Mouse (Mus musculus): ENCODE measurements around the gene Coro1c. TPM values are rescaled to one million over a fixed set of nuclear protein-coding genes. Genes with fewer than 3 reads are reported as not detected.

Coro1c gene
- total RNA-seq, 2 experiments from 2014 or later, result 26.8 to 30.9 TPM

- no peak for ATAC-seq (replicated peaks; ENCODE audit: low FRiP score, poor library complexity, severe bottlenecking)
Measured at GRCm38 (mm10) chr5:113888186-113888795, 20.3 kb downstream of the Coro1c start.

DNA sequence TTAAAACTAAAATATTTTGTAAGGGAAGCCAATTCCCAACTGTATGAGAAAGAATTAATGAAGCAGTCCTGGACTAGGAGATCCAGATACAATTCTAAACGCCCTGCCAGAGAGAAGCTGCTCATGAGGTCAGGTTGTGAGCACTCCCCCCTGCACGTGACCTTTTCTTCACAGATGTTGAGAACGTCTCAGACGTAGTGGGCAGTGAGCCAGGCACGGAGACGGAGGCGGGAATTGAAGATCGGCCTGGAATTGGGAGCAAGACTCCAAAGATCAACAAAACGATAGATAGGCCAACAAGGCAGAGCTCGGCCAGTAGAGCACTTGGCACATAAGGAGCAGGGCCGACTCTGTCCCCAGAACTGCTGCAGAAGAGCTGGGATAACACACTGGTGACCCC lies 21.4 kb downstream of the Coro1c start:
- no peak for ATAC-seq (replicated peaks; ENCODE audit: low FRiP score, poor library complexity, severe bottlenecking)

GRCm38 (mm10) chr5:113885623-113886022 lies 22.9 kb downstream of the Coro1c start:
- ATAC-seq (replicated peaks; ENCODE audit: low FRiP score, poor library complexity, severe bottlenecking), result no peak

DNA sequence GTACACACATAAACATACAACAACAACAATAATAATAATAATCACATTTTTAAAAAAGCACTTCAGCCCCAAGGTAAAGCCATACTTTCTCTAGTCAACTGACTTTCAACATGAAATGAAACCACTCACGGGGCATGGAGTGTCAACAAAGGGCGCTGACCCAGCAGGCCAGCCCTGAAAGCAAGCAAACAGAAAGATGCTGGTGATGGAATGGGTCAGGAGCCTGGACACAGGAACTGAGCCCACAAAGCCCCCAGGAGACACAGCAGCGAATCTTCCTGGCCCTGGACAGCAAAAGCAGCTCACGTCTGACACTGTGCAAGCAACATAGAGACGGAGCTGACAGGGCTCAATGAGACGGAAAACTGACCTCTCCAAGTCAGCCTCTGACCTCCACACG lies 23.8 kb downstream of the Coro1c start:
- ATAC-seq (replicated peaks; ENCODE audit: low FRiP score, poor library complexity, severe bottlenecking), result no peak

DNA sequence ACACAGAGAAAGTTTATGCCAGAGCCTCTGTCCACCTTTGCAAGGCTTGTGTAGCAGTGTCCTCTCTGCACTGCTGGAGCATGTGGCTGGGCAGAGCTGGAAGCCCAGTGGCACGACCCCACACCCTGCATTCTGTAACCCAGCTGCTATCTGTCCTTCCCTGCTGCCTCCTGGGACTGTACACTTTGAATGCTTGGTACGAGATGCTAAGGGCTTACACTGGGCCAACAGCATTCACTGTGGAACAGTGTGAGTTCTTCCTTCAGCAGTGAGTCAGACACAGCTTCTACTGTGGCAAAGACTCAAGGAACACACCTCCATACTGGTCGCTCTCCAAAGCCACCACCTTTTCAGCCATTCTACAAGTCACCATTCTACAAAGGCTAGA lies 25.2 kb downstream of the Coro1c start:
- ATAC-seq (replicated peaks; ENCODE audit: low FRiP score, poor library complexity, severe bottlenecking), result no peak

GRCm38 (mm10) chr5:113882566-113883383 lies 25.8 kb downstream of the Coro1c start:
- ATAC-seq (replicated peaks; ENCODE audit: low FRiP score, poor library complexity, severe bottlenecking), result no peak

DNA sequence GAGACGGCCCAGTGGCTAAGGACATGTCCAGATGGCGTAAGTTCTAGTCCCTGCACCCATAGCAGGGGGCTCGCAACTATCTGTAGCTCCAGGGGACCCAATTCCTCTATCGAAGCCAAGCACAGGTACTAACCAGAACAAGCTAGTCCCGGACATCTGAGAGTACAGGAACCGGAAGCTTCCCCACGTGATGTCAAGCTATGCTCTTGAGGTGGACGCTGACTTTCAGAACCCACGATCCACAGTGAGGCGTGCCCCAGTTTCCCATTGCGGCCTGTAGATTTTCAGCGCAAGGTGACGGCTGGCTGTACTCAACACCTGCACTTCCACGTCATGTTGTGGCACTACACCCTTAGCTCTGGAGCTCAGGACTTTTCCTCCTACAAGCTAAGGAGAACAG lies 27.4 kb downstream of the Coro1c start:
- ATAC-seq (replicated peaks; ENCODE audit: low FRiP score, poor library complexity, severe bottlenecking), result no peak

DNA sequence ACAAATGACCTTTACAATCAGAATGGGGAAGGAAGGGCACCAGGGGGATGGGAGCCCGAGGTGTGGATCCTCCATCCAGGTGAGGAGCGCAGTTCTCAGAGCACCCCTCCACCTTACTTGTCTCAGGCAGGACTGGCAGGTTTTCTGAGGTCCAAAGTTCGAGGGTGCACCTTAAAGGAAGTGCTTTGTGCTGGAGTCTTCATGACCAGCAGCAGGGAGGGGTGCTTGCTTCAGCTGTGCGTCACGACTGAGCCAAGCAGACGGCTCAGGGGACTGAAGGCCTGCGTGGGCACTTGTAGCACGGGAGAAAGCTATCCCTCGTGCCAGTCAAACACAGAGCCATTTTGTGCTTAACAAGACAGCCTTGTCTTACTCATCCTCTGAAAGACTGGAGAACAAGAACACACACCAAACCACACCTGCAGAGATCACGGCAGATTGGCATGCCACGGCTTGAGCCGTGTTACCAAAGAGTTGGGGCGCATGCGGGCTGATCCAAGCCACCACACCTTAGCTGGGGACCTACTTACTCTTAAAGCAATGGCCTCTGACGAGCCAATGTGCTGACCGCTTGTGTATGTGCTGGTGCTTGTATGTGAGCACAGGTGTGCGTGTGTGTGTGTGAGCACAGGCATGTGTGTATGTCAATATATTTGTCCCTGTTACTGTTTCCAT lies 29.5 kb downstream of the Coro1c start:
- no peak for ATAC-seq (replicated peaks; ENCODE audit: low FRiP score, poor library complexity, severe bottlenecking)

DNA sequence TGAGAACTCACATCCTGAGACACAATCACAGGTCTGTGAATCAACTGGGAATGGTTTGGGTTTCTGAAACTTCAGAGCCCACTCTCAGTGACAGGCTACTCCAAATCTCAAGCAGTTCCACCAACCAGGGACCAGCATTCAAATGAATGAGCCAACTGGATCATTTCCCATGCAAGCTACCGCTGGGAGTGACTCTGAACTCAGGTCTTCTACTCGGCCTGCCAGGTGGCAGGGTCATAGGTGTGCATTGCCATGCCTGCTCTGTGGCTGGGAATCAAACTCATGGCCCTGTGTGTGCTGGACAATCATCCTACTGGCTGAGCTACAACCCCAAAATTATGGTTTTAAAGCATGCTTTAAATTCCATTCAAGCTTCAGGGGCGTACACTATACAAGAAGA lies 31.0 kb downstream of the Coro1c start:
- ATAC-seq (replicated peaks; ENCODE audit: low FRiP score, poor library complexity, severe bottlenecking), result no peak

DNA sequence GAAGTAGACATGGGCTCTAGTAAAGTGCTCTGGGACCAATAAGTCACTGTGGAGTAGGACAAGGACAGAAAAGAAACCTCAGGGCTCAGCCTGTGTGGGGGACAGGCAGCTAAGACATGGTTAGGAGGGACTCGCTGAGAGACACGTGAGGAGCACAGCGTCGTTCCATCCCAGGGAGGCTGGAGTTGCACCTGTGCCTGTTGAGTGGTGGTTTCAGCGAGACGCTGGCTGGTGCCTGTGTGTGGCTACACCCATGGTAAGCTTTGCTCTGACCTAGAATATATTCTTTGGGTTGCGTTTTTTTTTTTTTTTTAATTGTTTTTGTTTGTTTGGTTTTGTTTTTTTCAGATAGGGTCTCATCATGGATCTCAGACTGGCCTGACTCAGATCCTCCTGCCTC lies 32.4 kb downstream of the Coro1c start:
- ATAC-seq (replicated peaks; ENCODE audit: low FRiP score, poor library complexity, severe bottlenecking), result no peak

GRCm38 (mm10) chr5:113875625-113876024 lies 32.9 kb downstream of the Coro1c start:
- no peak for ATAC-seq (replicated peaks; ENCODE audit: low FRiP score, poor library complexity, severe bottlenecking)

DNA sequence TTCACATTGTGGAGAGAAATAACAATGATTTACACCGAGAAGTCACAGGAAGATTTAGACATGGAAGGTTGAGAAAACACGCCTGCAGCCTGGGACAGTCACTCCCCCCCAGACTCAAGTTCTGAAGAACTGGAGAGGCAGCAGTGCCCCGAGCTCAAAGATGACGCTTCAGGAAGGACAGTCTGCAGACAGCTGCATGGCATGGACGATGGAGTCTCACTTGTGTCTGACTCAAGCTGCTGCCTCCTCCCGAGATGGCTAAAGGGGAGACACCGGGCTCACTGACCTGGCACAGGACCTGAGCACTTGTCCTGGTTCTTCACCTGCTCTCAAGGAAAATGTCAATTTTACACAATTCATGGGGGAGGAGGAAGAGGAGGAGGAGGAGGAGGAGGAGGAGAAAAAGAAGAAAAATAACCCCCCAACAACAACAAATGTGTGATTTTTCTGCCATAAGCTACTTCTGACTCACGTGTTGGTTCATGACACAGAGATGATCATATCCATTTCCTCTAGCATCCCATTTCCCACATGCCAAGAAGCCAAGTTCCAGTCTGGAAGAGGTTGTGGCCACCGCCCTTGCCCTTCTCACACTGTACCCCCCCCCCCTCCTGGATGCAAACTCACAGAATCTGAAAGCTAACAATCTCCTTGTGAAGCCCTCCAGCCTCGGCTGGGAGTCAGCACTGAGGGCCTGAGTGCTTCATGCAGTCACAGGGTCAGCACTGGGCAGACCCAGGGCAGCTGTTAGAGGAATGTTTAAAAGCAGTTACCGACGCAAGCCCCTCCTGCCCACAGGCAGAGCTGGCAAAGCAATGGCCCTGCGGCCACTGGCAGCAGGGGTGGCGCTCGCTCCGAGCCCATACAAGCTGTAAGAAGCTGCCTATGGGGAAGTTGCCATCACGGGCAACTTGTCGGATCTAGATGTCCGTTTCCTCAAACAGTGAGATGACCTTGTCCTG lies 34.2 kb downstream of the Coro1c start:
- no peak for ATAC-seq (replicated peaks; ENCODE audit: low FRiP score, poor library complexity, severe bottlenecking)

DNA sequence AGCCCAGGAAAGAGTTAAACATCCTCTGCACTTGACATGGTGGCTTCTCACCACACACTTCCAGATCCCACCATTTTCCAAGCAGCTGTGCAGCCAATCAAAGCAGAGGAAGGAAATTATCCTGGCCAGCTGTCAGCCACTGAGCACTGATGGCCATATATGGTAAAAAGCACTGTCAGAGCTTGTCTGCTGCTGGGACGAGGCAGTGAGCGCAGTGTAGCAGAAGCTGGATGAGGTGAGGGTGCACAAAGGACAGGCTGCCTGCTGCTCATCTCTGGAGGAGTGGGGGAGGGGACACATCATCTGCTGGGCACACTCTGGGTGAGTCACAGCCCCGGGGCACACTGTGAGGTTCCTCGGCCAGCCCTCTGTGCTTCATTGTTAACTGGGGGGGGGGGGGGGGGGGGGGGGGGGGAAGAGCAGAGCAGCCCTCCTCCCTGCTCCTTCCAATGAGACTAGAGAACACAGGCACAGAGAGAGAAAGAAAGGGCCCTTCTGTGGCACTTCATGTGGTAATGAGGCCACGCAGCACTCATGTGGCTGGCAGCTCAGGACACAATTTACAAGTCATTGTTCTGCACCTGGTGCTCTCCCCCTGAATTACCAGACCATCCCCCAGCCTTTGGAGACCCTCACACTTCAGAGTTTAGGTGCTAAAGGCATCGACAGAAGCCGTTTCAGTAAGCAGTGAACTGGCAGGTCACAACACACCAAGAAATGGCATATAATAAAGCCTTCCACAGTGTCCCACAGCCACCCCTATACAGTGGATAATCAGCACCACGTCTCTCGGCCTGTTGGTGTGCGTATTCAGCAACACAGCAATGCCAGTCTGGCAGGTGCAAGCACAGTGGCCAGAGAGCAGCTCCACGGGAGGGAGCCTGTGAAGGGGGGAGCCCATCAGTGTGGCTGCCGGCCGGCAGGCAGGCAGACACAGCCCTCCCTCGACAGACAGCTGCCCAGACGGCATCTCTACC lies 35.3 kb downstream of the Coro1c start:
- no peak for ATAC-seq (replicated peaks; ENCODE audit: low FRiP score, poor library complexity, severe bottlenecking)

DNA sequence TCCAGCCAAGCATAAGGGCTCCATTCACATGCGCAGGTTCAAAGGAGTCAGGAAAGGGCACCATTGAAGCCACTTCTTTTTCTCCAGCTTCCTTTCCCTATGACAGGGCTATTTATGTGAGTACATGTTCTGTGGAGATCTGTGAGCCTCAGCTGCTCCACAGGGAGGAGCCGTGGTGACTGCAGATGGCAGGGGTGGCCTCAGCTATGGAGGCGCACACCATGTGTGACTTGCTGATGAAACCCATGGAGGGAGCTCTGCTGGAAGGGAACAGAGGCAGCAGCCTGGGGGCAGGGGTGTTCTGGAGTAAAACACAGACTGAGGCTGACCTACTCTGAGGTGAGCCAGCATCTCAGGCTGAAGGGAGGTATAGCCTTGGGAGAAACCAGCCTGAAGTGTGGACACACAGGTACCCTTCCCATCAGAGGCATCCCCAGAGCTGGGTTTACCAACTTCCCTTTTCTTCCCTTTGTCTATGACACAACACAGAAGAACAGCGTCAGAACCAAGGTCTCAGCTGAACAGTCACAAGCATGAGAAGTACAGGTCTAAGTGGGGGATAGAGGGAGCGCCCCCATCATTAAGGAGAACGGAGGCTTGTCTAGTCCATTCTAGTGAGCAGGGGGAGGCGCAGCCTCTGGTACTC lies 36.5 kb downstream of the Coro1c start:
- no peak for ATAC-seq (replicated peaks; ENCODE audit: low FRiP score, poor library complexity, severe bottlenecking)

GRCm38 (mm10) chr5:113870393-113871040 lies 38.0 kb downstream of the Coro1c start:
- ATAC-seq (replicated peaks; ENCODE audit: low FRiP score, poor library complexity, severe bottlenecking), result no peak

DNA sequence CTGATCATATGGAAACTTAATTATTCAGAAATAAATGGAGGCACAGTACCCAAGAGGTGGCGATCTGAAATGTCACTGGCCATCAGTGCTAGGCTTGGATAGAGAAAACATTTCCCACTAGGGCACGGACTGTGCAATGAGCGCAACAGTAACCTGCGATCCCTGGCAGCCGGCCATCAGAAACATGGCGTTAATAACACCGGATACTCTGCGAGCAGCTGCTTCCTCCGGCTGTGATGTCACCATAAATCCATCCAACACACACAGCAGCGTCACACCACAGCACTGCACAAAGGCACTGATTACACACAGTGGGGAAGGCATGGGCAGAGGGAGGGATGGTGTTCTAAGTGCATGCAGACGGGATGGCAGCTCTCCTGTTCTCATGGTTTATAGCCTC lies 39.4 kb downstream of the Coro1c start:
- ATAC-seq (replicated peaks; ENCODE audit: low FRiP score, poor library complexity, severe bottlenecking), result no peak

DNA sequence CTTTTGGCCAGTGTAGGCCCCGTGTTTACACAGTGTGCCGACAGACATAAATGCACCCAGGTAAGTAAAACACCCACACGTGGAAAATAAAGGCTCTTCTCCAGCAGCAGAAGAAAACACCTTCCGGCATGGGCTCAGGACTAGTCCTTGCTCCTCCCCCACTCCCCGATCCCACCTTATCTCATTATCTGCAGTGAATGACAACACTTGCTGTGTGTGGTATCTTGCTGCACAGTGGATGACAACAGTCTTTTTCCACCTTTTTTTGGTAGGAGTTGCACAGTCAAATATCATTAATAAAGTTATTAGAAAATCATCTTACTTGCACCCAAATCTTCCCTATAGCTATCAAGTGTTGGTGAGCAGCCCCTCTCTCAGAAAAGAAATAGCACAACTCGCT lies 43.6 kb downstream of the Coro1c start:
- ATAC-seq (replicated peaks; ENCODE audit: low FRiP score, poor library complexity, severe bottlenecking), result no peak

GRCm38 (mm10) chr5:113863994-113864393 lies 44.6 kb downstream of the Coro1c start:
- ATAC-seq (replicated peaks; ENCODE audit: low FRiP score, poor library complexity, severe bottlenecking), result no peak
